Mouse (Mus musculus): ENCODE measurements around the gene Dntt. TPM values are rescaled to one million over a fixed set of nuclear protein-coding genes. Genes with fewer than 3 reads are reported as not detected.

Gene Dntt
- polyA plus RNA-seq, 1 experiment from 2014 or later: not detected

DNA sequence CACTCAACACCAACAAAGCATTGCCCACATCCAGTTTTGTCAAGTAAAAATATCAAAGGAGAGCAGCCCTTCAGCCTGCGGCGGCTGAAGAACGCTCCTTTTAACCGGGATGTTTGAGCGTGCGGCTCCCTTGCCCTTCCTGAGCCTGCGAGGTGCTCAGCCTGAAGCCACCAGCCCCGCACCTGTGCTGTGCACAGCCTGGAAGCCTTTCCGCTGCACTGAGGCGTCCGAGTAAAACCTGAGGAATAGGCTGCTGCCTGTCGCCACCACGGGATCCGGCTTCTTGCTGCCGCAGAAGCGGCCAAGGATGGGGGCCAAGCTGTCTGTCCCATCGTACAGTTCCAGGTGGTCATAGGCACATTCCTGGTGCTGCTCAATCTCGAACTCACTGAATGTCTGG lies 59.4 kb downstream of the Dntt start:
- H3K27me3 ChIP-seq (replicated peaks; ENCODE audit: control insufficient read depth, insufficient read depth, low read length): peaks cover 14% of the 10 kb centered on the region; the same call in 1 of the 2 replicates
- H3K4me1 ChIP-seq (replicated peaks; ENCODE audit: control insufficient read depth, insufficient read depth, low read length): no peaks in the 10 kb centered on the region
- H3K27ac ChIP-seq (ENCODE audit: low read depth): no peak overlapping the region
- H3K36me3 ChIP-seq (ENCODE audit: control insufficient read depth, insufficient read depth, low read length): no peaks in the 10 kb centered on the region
- no peak overlapping the region for H3K9ac ChIP-seq (ENCODE audit: low read length)
- ATAC-seq (replicated peaks; ENCODE audit: low FRiP score, low TSS enrichment, low read depth) (no peak), DNase-seq (ENCODE audit: low spot score) (no peak)
- no peaks in the 10 kb centered on the region for H3K9me3 ChIP-seq (ENCODE audit: control insufficient read depth, low read length)
- no peak overlapping the region for H3K4me3 ChIP-seq (ENCODE audit: low read depth, low read length)
- WGBS: 45% methylated on average over 18 of the region's 18 CpGs
- H3K4me2 ChIP-seq (ENCODE audit: low read length): no peak overlapping the region

GRCm38 (mm10) chr19:41089833-41090232 lies 60.8 kb downstream of the Dntt start:
- Histone ChIP-seq H3K36me3 (ENCODE audit: control insufficient read depth, insufficient read depth, low read length) (no peaks in the 10 kb centered on the region), H3K4me2 (ENCODE audit: low read length) (no peak overlapping the region), H3K9ac (ENCODE audit: low read length) (no peak overlapping the region), H3K9me3 (ENCODE audit: control insufficient read depth, low read length) (no peaks in the 10 kb centered on the region), H3K27me3 (replicated peaks; ENCODE audit: control insufficient read depth, insufficient read depth, low read length) (peaks cover 14% of the 10 kb centered on the region; the same call in 1 of the 2 replicates), H3K27ac (ENCODE audit: low read depth) (no peak overlapping the region), H3K4me1 (replicated peaks; ENCODE audit: control insufficient read depth, insufficient read depth, low read length) (no peaks in the 10 kb centered on the region), H3K4me3 (ENCODE audit: low read depth, low read length) (no peak overlapping the region)
- WGBS: 13% methylated on average over 5 of the region's 5 CpGs
- DNase-seq (ENCODE audit: low spot score) (peak; percentile 87), ATAC-seq (replicated peaks; ENCODE audit: low FRiP score, low TSS enrichment, low read depth) (no peak)

GRCm38 (mm10) chr19:41091901-41092300 lies 62.8 kb downstream of the Dntt start:
- H3K27ac ChIP-seq (ENCODE audit: low read depth): no peak overlapping the region
- H3K4me2 ChIP-seq (ENCODE audit: low read length): no peak overlapping the region
- DNase-seq (ENCODE audit: low spot score) (no peak), ATAC-seq (replicated peaks; ENCODE audit: low FRiP score, low TSS enrichment, low read depth) (no peak)
- H3K27me3 ChIP-seq (replicated peaks; ENCODE audit: control insufficient read depth, insufficient read depth, low read length): peaks cover 14% of the 10 kb centered on the region; the same call in 1 of the 2 replicates
- no peaks in the 10 kb centered on the region for H3K36me3 ChIP-seq (ENCODE audit: control insufficient read depth, insufficient read depth, low read length)
- WGBS: 55% methylated on average over 2 of the region's 2 CpGs
- no peaks in the 10 kb centered on the region for H3K4me1 ChIP-seq (replicated peaks; ENCODE audit: control insufficient read depth, insufficient read depth, low read length)
- H3K9ac ChIP-seq (ENCODE audit: low read length): no peak overlapping the region
- no peaks in the 10 kb centered on the region for H3K9me3 ChIP-seq (ENCODE audit: control insufficient read depth, low read length)
- H3K4me3 ChIP-seq (ENCODE audit: low read depth, low read length): no peak overlapping the region

- Histone ChIP-seq H3K9me3 (ENCODE audit: control insufficient read depth, low read length) (no peaks in the 10 kb centered on the region), H3K27ac (ENCODE audit: low read depth) (no peak overlapping the region), H3K9ac (ENCODE audit: low read length) (no peak overlapping the region), H3K4me3 (ENCODE audit: low read depth, low read length) (no peak overlapping the region), H3K27me3 (replicated peaks; ENCODE audit: control insufficient read depth, insufficient read depth, low read length) (no peaks in the 10 kb centered on the region), H3K4me1 (replicated peaks; ENCODE audit: control insufficient read depth, insufficient read depth, low read length) (no peaks in the 10 kb centered on the region), H3K36me3 (ENCODE audit: control insufficient read depth, insufficient read depth, low read length) (no peaks in the 10 kb centered on the region), H3K4me2 (ENCODE audit: low read length) (no peak overlapping the region)
- DNase-seq (ENCODE audit: low spot score): no peak
- ATAC-seq (replicated peaks; ENCODE audit: low FRiP score, low TSS enrichment, low read depth): no peak
- 65% methylated on average over 4 of the region's 4 CpGs for WGBS
Observed at GRCm38 (mm10) chr19:41097038-41097437, 68.0 kb downstream of the Dntt start.

DNA sequence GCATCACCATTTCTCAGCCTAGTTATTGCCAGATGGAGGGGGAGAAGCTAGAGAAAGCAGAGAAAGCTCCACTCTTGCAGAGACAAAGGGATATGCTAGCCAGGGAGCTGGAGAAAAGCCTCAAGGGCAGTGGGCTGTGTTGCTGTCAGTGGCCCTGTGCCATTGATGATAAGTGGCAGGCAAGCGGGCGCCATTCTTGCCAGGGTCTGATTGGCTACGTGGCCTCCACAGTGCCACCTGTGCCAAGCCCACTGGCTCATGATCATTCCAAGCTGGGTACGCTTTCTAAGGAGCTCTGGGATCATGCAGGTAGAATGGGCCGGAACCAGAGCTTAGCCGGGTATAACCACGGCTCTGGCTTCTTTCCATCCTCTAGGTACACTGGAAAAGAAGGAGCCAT lies 71.8 kb downstream of the Dntt start:
- no peak for DNase-seq (ENCODE audit: low spot score)
- H3K27ac ChIP-seq (ENCODE audit: low read depth): no peak overlapping the region
- H3K4me3 ChIP-seq (ENCODE audit: low read depth, low read length): no peak overlapping the region
- ATAC-seq (replicated peaks; ENCODE audit: low FRiP score, low TSS enrichment, low read depth): no peak
- H3K9ac ChIP-seq (ENCODE audit: low read length): no peak overlapping the region
- no peaks in the 10 kb centered on the region for H3K9me3 ChIP-seq (ENCODE audit: control insufficient read depth, low read length)
- H3K4me2 ChIP-seq (ENCODE audit: low read length): no peak overlapping the region
- H3K36me3 ChIP-seq (ENCODE audit: control insufficient read depth, insufficient read depth, low read length): no peaks in the 10 kb centered on the region
- no peaks in the 10 kb centered on the region for H3K27me3 ChIP-seq (replicated peaks; ENCODE audit: control insufficient read depth, insufficient read depth, low read length)
- 93% methylated on average over 7 of the region's 7 CpGs for WGBS
- H3K4me1 ChIP-seq (replicated peaks; ENCODE audit: control insufficient read depth, insufficient read depth, low read length): no peaks in the 10 kb centered on the region

DNA sequence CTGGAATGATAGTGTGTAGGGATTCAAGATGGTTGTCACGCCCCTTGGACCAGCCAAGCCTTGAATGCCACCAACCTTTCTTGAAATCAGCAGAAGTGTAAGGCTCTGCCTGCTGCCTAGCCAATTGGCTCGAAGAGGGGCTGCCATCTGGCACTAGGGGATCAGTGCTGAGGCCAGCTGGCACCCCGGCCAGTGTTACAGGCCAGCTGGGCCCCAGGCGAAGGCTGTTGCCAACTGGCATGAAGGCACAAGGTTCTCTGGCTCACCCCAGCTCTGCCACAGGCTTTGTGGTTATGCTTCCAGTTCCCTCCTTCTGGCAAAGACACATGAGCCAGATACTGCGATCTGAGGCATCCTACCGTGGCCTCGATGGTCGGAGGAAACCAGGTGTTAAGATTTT lies 72.3 kb downstream of the Dntt start:
- DNase-seq (ENCODE audit: low spot score): no peak
- no peak overlapping the region for H3K4me2 ChIP-seq (ENCODE audit: low read length)
- no peaks in the 10 kb centered on the region for H3K4me1 ChIP-seq (replicated peaks; ENCODE audit: control insufficient read depth, insufficient read depth, low read length)
- H3K27ac ChIP-seq (ENCODE audit: low read depth): no peak overlapping the region
- H3K9me3 ChIP-seq (ENCODE audit: control insufficient read depth, low read length): no peaks in the 10 kb centered on the region
- no peaks in the 10 kb centered on the region for H3K27me3 ChIP-seq (replicated peaks; ENCODE audit: control insufficient read depth, insufficient read depth, low read length)
- 88% methylated on average over 8 of the region's 8 CpGs for WGBS
- H3K9ac ChIP-seq (ENCODE audit: low read length): no peak overlapping the region
- H3K4me3 ChIP-seq (ENCODE audit: low read depth, low read length): no peak overlapping the region
- no peaks in the 10 kb centered on the region for H3K36me3 ChIP-seq (ENCODE audit: control insufficient read depth, insufficient read depth, low read length)
- no peak for ATAC-seq (replicated peaks; ENCODE audit: low FRiP score, low TSS enrichment, low read depth)

- ATAC-seq (replicated peaks; ENCODE audit: low FRiP score, low TSS enrichment, low read depth) (no peak), DNase-seq (ENCODE audit: low spot score) (no peak)
- Histone ChIP-seq H3K36me3 (ENCODE audit: control insufficient read depth, insufficient read depth, low read length) (no peaks in the 10 kb centered on the region), H3K27me3 (replicated peaks; ENCODE audit: control insufficient read depth, insufficient read depth, low read length) (no peaks in the 10 kb centered on the region), H3K9ac (ENCODE audit: low read length) (no peak overlapping the region), H3K4me1 (replicated peaks; ENCODE audit: control insufficient read depth, insufficient read depth, low read length) (no peaks in the 10 kb centered on the region), H3K27ac (ENCODE audit: low read depth) (no peak overlapping the region), H3K9me3 (ENCODE audit: control insufficient read depth, low read length) (no peaks in the 10 kb centered on the region), H3K4me3 (ENCODE audit: low read depth, low read length) (no peak overlapping the region), H3K4me2 (ENCODE audit: low read length) (no peak overlapping the region)
- 48% methylated on average over 8 of the region's 8 CpGs for WGBS
Observed at GRCm38 (mm10) chr19:41104922-41105321, 75.8 kb downstream of the Dntt start.

DNA sequence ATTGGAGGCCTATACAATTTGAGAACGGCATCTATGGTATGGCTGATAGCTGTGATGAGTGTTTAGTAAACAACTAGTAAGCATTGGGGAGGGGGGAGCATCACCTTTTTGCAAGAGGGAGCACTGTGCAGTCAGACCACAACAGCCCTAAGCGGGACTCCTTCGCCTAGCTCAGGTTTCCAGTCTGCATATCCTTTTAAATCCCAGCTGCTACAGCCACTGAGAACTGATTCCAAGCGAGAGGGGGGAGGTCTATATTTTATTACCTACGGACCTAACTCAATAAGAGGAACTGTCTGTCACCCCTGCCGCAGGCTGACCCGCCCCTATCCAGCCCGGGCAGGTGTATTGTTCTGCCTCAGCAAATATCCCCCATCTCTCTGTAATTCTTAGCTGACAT lies 78.5 kb downstream of the Dntt start:
- ATAC-seq (replicated peaks; ENCODE audit: low FRiP score, low TSS enrichment, low read depth) (no peak), DNase-seq (ENCODE audit: low spot score) (no peak)
- H3K4me1 ChIP-seq (replicated peaks; ENCODE audit: control insufficient read depth, insufficient read depth, low read length): no peaks in the 10 kb centered on the region
- H3K9me3 ChIP-seq (ENCODE audit: control insufficient read depth, low read length): no peaks in the 10 kb centered on the region
- 49% methylated on average over 8 of the region's 8 CpGs for WGBS
- no peak overlapping the region for H3K4me3 ChIP-seq (ENCODE audit: low read depth, low read length)
- H3K4me2 ChIP-seq (ENCODE audit: low read length): no peak overlapping the region
- H3K27me3 ChIP-seq (replicated peaks; ENCODE audit: control insufficient read depth, insufficient read depth, low read length): no peaks in the 10 kb centered on the region
- H3K36me3 ChIP-seq (ENCODE audit: control insufficient read depth, insufficient read depth, low read length): no peaks in the 10 kb centered on the region
- H3K9ac ChIP-seq (ENCODE audit: low read length): no peak overlapping the region
- no peak overlapping the region for H3K27ac ChIP-seq (ENCODE audit: low read depth)

GRCm38 (mm10) chr19:41108666-41109065 lies 79.6 kb downstream of the Dntt start:
- ATAC-seq (replicated peaks; ENCODE audit: low FRiP score, low TSS enrichment, low read depth) (no peak), DNase-seq (ENCODE audit: low spot score) (no peak)
- H3K27ac ChIP-seq (ENCODE audit: low read depth): no peak overlapping the region
- no peaks in the 10 kb centered on the region for H3K27me3 ChIP-seq (replicated peaks; ENCODE audit: control insufficient read depth, insufficient read depth, low read length)
- no peaks in the 10 kb centered on the region for H3K4me1 ChIP-seq (replicated peaks; ENCODE audit: control insufficient read depth, insufficient read depth, low read length)
- H3K36me3 ChIP-seq (ENCODE audit: control insufficient read depth, insufficient read depth, low read length): no peaks in the 10 kb centered on the region
- H3K9ac ChIP-seq (ENCODE audit: low read length): no peak overlapping the region
- H3K4me3 ChIP-seq (ENCODE audit: low read depth, low read length): no peak overlapping the region
- H3K4me2 ChIP-seq (ENCODE audit: low read length): no peak overlapping the region
- H3K9me3 ChIP-seq (ENCODE audit: control insufficient read depth, low read length): no peaks in the 10 kb centered on the region
- 87% methylated on average over 7 of the region's 7 CpGs for WGBS
